Mouse (Mus musculus) limb, embryonic 15.5 days (tissue): ENCODE measurements at regions not wholly inside any gene's neighbourhood (a gene's known extent, or its start where the extent isn't known, plus 50 kb on each side); places are given as distances from the start of the nearest gene placed in this dataset.

Experiments used
- ATAC-seq: fragments of 200-750 bp; cut with Nextera tagmentation; 2 replicates; pipeline ENCODE4 v1.8.0; 2017; ENCODE audit warnings: low read depth, moderate TSS enrichment; ENCODE audit not compliant: insufficient number of reproducible peaks, low FRiP score, low TSS enrichment
- H3K27ac ChIP-seq: fragments of 300-500 bp; sonication (generic); 2 replicates; pipeline ENCODE4 v1.5.1; 2015; ENCODE audit warnings: moderate library complexity, mild to moderate bottlenecking, inconsistent platforms
- H3K27me3 ChIP-seq: fragments of 300-500 bp; sonication (generic); 2 replicates; pipeline ENCODE4 v1.6.1; 2015; ENCODE audit warnings: inconsistent platforms
- H3K36me3 ChIP-seq: fragments of 300-500 bp; sonication (generic); 2 replicates; pipeline ENCODE4 v1.6.1; 2015; ENCODE audit warnings: inconsistent platforms
- H3K4me1 ChIP-seq: fragments of 300-500 bp; sonication (generic); 2 replicates; pipeline ENCODE4 v1.6.1; 2015; ENCODE audit warnings: inconsistent platforms
- H3K4me2 ChIP-seq: fragments of 300-500 bp; sonication (generic); 2 replicates; pipeline ENCODE4 v1.6.1; 2015; ENCODE audit warnings: mild to moderate bottlenecking, inconsistent platforms
- H3K4me3 ChIP-seq: fragments of 300-500 bp; sonication (generic); 2 replicates; pipeline ENCODE4 v1.5.1; 2015; ENCODE audit warnings: mild to moderate bottlenecking, inconsistent platforms
- H3K9ac ChIP-seq: fragments of 300-500 bp; sonication (generic); 2 replicates; pipeline ENCODE4 v1.6.1; 2015; ENCODE audit warnings: inconsistent platforms
- H3K9me3 ChIP-seq: fragments of 300-500 bp; sonication (generic); 2 replicates; pipeline ENCODE4 v1.6.1; 2016; ENCODE audit warnings: inconsistent platforms
- WGBS: fragments of 180-500 bp; shearing (Covaris S2); methylation state at CpG from one replicate; pipeline ENCODE4 v1.1.7; 2015; 5-methylcytosine and 5-hydroxymethylcytosine counted together

GRCm38 (mm10) chr9:116415021-116415420 is 239.9 kb upstream of the Tgfbr2 start:
- 0 out of 2 replicates have a peak, but pooled peaks cover 2% of the 10 kb centered on the region for H3K4me1 ChIP-seq
- H3K4me3 ChIP-seq, result no peak overlapping the region
- H3K27ac ChIP-seq, result no peak overlapping the region
- H3K9me3 ChIP-seq, result no peaks in the 10 kb centered on the region
- H3K4me2 ChIP-seq, result no peak overlapping the region
- WGBS, result 64% methylated on average over 4 of the region's 4 CpGs
- H3K9ac ChIP-seq, result no peak overlapping the region
- no peaks in the 10 kb centered on the region for H3K27me3 ChIP-seq
- no peak for ATAC-seq
- no peaks in the 10 kb centered on the region for H3K36me3 ChIP-seq

GRCm38 (mm10) chr9:116411067-116411466 is 235.9 kb upstream of the Tgfbr2 start:
- H3K27me3 ChIP-seq, result no peaks in the 10 kb centered on the region
- 30% methylated on average over 5 of the region's 5 CpGs for WGBS

GRCm38 (mm10) chr9:116410461-116410860 is 235.3 kb upstream of the Tgfbr2 start:
- Histone ChIP-seq H3K4me2 (no peak overlapping the region), H3K4me1 (0 out of 2 replicates have a peak, but pooled peaks cover 2% of the 10 kb centered on the region), H3K9ac (no peak overlapping the region), H3K27me3 (no peaks in the 10 kb centered on the region), H3K36me3 (no peaks in the 10 kb centered on the region), H3K27ac (no peak overlapping the region), H3K9me3 (no peaks in the 10 kb centered on the region), H3K4me3 (no peak overlapping the region)
- WGBS, result 89% methylated on average over 8 of the region's 8 CpGs
- ATAC-seq, result no peak

More at GRCm38 (mm10) chr9:116411067-116411466, 235.9 kb upstream of the Tgfbr2 start:
- H3K4me1 ChIP-seq, result 0 out of 2 replicates have a peak, but pooled peaks cover 2% of the 10 kb centered on the region
- ATAC-seq, result no peak
- no peak overlapping the region for H3K4me2 ChIP-seq
- H3K27ac ChIP-seq, result no peak overlapping the region
- H3K9ac ChIP-seq, result no peak overlapping the region
- no peaks in the 10 kb centered on the region for H3K9me3 ChIP-seq
- no peaks in the 10 kb centered on the region for H3K36me3 ChIP-seq
- no peak overlapping the region for H3K4me3 ChIP-seq

GRCm38 (mm10) chr9:116408116-116408515 is 233.0 kb upstream of the Tgfbr2 start:
- no peaks in the 10 kb centered on the region for H3K27me3 ChIP-seq
- H3K4me3 ChIP-seq, result no peak overlapping the region
- H3K4me1 ChIP-seq, result 0 out of 2 replicates have a peak, but pooled peaks cover 2% of the 10 kb centered on the region
- ATAC-seq, result no peak
- no peak overlapping the region for H3K27ac ChIP-seq
- no peak overlapping the region for H3K9ac ChIP-seq
- H3K9me3 ChIP-seq, result no peaks in the 10 kb centered on the region
- H3K36me3 ChIP-seq, result no peaks in the 10 kb centered on the region
- WGBS, result 91% methylated on average over 2 of the region's 2 CpGs
- H3K4me2 ChIP-seq, result no peak overlapping the region

- Histone ChIP-seq H3K9ac (no peak overlapping the region), H3K9me3 (no peaks in the 10 kb centered on the region), H3K4me1 (peaks cover 6% of the 10 kb centered on the region; the same call in 1 of the 2 replicates), H3K27me3 (no peaks in the 10 kb centered on the region), H3K4me2 (no peak overlapping the region), H3K27ac (no peak overlapping the region), H3K4me3 (no peak overlapping the region), H3K36me3 (no peaks in the 10 kb centered on the region)
- no peak for ATAC-seq
- 86% methylated on average over 1 of the region's 1 CpGs for WGBS
Measured at GRCm38 (mm10) chr9:116405051-116405450, 229.9 kb upstream of the Tgfbr2 start.

- no peak for ATAC-seq
- Histone ChIP-seq H3K4me3 (no peak overlapping the region), H3K27ac (no peak overlapping the region), H3K9me3 (no peaks in the 10 kb centered on the region), H3K9ac (no peak overlapping the region), H3K36me3 (no peaks in the 10 kb centered on the region), H3K4me2 (no peak overlapping the region), H3K27me3 (no peaks in the 10 kb centered on the region), H3K4me1 (peaks cover 6% of the 10 kb centered on the region; the same call in 1 of the 2 replicates)
- 77% methylated on average over 7 of the region's 7 CpGs for WGBS
Measured at GRCm38 (mm10) chr9:116401821-116402220, 226.7 kb upstream of the Tgfbr2 start.

GRCm38 (mm10) chr9:116400270-116400669 is 225.1 kb upstream of the Tgfbr2 start:
- peaks cover 6% of the 10 kb centered on the region; the same call in 1 of the 2 replicates for H3K4me1 ChIP-seq
- no peaks in the 10 kb centered on the region for H3K27me3 ChIP-seq
- H3K36me3 ChIP-seq, result no peaks in the 10 kb centered on the region
- H3K9ac ChIP-seq, result no peak overlapping the region
- 39% methylated on average over 2 of the region's 2 CpGs for WGBS
- H3K9me3 ChIP-seq, result no peaks in the 10 kb centered on the region
- H3K4me3 ChIP-seq, result no peak overlapping the region
- ATAC-seq, result no peak
- H3K27ac ChIP-seq, result no peak overlapping the region
- H3K4me2 ChIP-seq, result no peak overlapping the region

GRCm38 (mm10) chr9:116399296-116399695 is 224.1 kb upstream of the Tgfbr2 start:
- Histone ChIP-seq H3K9me3 (no peaks in the 10 kb centered on the region), H3K9ac (no peak overlapping the region), H3K27ac (no peak overlapping the region), H3K27me3 (no peaks in the 10 kb centered on the region), H3K4me3 (no peak overlapping the region), H3K4me2 (no peak overlapping the region), H3K4me1 (peaks cover 6% of the 10 kb centered on the region; the same call in 1 of the 2 replicates), H3K36me3 (no peaks in the 10 kb centered on the region)
- no peak for ATAC-seq
- 91% methylated on average over 1 of the region's 1 CpGs for WGBS

- no peak for ATAC-seq
- 46% methylated on average over 8 of the region's 8 CpGs for WGBS
- H3K4me3 ChIP-seq, result no peak overlapping the region
Measured at GRCm38 (mm10) chr9:116392258-116392657, 217.1 kb upstream of the Tgfbr2 start.

GRCm38 (mm10) chr9:116389781-116390180 is 214.6 kb upstream of the Tgfbr2 start:
- no peaks in the 10 kb centered on the region for H3K9me3 ChIP-seq
- H3K4me3 ChIP-seq, result no peak overlapping the region
- peaks cover 9% of the 10 kb centered on the region for H3K4me1 ChIP-seq
- WGBS, result 83% methylated on average over 3 of the region's 3 CpGs
- H3K4me2 ChIP-seq, result no peak overlapping the region
- H3K27ac ChIP-seq, result no peak overlapping the region
- ATAC-seq, result no peak
- no peaks in the 10 kb centered on the region for H3K36me3 ChIP-seq
- H3K27me3 ChIP-seq, result no peaks in the 10 kb centered on the region
- H3K9ac ChIP-seq, result no peak overlapping the region

More at GRCm38 (mm10) chr9:116392258-116392657, 217.1 kb upstream of the Tgfbr2 start:
- Histone ChIP-seq H3K4me1 (0 out of 2 replicates have a peak, but pooled peaks cover 2% of the 10 kb centered on the region), H3K27me3 (no peaks in the 10 kb centered on the region), H3K4me2 (no peak overlapping the region), H3K27ac (no peak overlapping the region), H3K36me3 (no peaks in the 10 kb centered on the region), H3K9ac (no peak overlapping the region), H3K9me3 (no peaks in the 10 kb centered on the region)

- ATAC-seq, result no peak
- H3K4me1 ChIP-seq, result peaks cover 18% of the 10 kb centered on the region
Measured at GRCm38 (mm10) chr9:116388863-116389262, 213.7 kb upstream of the Tgfbr2 start.

GRCm38 (mm10) chr9:116388025-116388424 is 212.9 kb upstream of the Tgfbr2 start:
- WGBS, result 95% methylated on average over 9 of the region's 9 CpGs
- H3K9ac ChIP-seq, result no peak overlapping the region
- ATAC-seq, result no peak
- H3K27ac ChIP-seq, result peak overlapping the region; percentile 17; the same call in 1 of the 2 replicates
- H3K4me1 ChIP-seq, result peaks cover 26% of the 10 kb centered on the region
- no peaks in the 10 kb centered on the region for H3K9me3 ChIP-seq
- H3K4me2 ChIP-seq, result no peak overlapping the region
- no peaks in the 10 kb centered on the region for H3K27me3 ChIP-seq
- H3K36me3 ChIP-seq, result no peaks in the 10 kb centered on the region
- no peak overlapping the region for H3K4me3 ChIP-seq

More at GRCm38 (mm10) chr9:116388863-116389262, 213.7 kb upstream of the Tgfbr2 start:
- Histone ChIP-seq H3K27me3 (no peaks in the 10 kb centered on the region), H3K9ac (no peak overlapping the region), H3K27ac (no peak overlapping the region; the same call in 1 of the 2 replicates), H3K9me3 (no peaks in the 10 kb centered on the region), H3K4me2 (no peak overlapping the region), H3K36me3 (no peaks in the 10 kb centered on the region), H3K4me3 (no peak overlapping the region)
- WGBS, result 68% methylated on average over 8 of the region's 8 CpGs
